24 mouse cellular contexts compared by ENCODE assay signal in genomic region chr7:19411783-19412182, GRCm38 (mm10). TPM values are rescaled to one million over a fixed set of nuclear protein-coding genes. Genes with fewer than 3 reads are reported as not detected.
DNase-seq lines count a peak whose midpoint lies in the region; ATAC-seq and TF ChIP-seq lines count a peak whose summit lies in the region.
"Had no signal": no experiment of that assay in that cellular context is flagged by ENCODE, and none has a peak within 500 bp of the region (broad histone marks: within the 10 kb centered on the region; RNA-seq: fewer than 3 reads in every experiment).

No protein-coding gene starts in this region.

- DNase-seq in adrenal gland, postnatal 14 days: peak; percentile 32
- no peak for DNase-seq in adrenal gland, adult 18-20 months (ENCODE audit: low spot score in 2 of 2)
- no peak for DNase-seq in hindbrain, embryonic 10.5 days (ENCODE audit: low spot score)
- peak; percentile 49 for DNase-seq in heart, postnatal 0 days (ENCODE audit: low spot score)
- DNase-seq in lung, postnatal 36 days: no peak
- DNase-seq: cerebellum, adult 11-12 months; cerebellum, postnatal 14 days; liver, embryonic 13.5 days; lung, embryonic 14.5 days; lung, postnatal 4 days; right cerebral cortex, postnatal 4 days had no signal

- H3K4me1 ChIP-seq in hindbrain, embryonic 12.5 days: no peaks in the 10 kb centered on the region
- H3K4me1 ChIP-seq in hindbrain, embryonic 10.5 days (replicated peaks): 0 out of 2 replicates have a peak, but pooled peaks cover 10% of the 10 kb centered on the region
- peaks cover 19% of the 10 kb centered on the region for H3K4me1 ChIP-seq in heart, postnatal 0 days (ENCODE audit: control insufficient read depth, insufficient read depth)
- H3K4me1 ChIP-seq: embryonic facial prominence, embryonic 13.5 days; liver, embryonic 13.5 days; midbrain, embryonic 10.5 days had no signal

- 85% methylated on average over 5 of the region's 5 CpGs for WGBS in hindbrain, embryonic 12.5 days
- WGBS in hindbrain, embryonic 10.5 days: 87% methylated on average over 5 of the region's 5 CpGs
- 30% methylated on average over 5 of the region's 5 CpGs for WGBS in heart, postnatal 0 days

- no peak for TF ChIP-seq EP300 in heart, postnatal 0 days (IDR thresholded peaks at IDR 0.05; ENCODE audit: low read depth)

- H3K4me3 ChIP-seq in hindbrain, embryonic 12.5 days: no peak overlapping the region
- H3K4me3 ChIP-seq in hindbrain, embryonic 10.5 days: no peak overlapping the region
- peak overlapping the region; percentile 46 for H3K4me3 ChIP-seq in heart, postnatal 0 days (ENCODE audit: low read depth, low read length)
- H3K4me3 ChIP-seq: embryonic facial prominence, embryonic 13.5 days; kidney, embryonic 15.5 days; limb, embryonic 12.5 days; liver, embryonic 13.5 days; midbrain, embryonic 10.5 days had no signal

- no peak for TF ChIP-seq CTCF in heart, postnatal 0 days (IDR thresholded peaks at IDR 0.05; ENCODE audit: low read depth)

- no peaks in the 10 kb centered on the region for H3K36me3 ChIP-seq in hindbrain, embryonic 12.5 days
- no peaks in the 10 kb centered on the region for H3K36me3 ChIP-seq in hindbrain, embryonic 10.5 days
- H3K36me3 ChIP-seq in heart, postnatal 0 days (replicated peaks; ENCODE audit: control insufficient read depth, insufficient read depth, low read length): peaks cover 5% of the 10 kb centered on the region; the same call in 1 of the 2 replicates
- H3K36me3 ChIP-seq: embryonic facial prominence, embryonic 13.5 days; kidney, embryonic 15.5 days; limb, embryonic 12.5 days; liver, embryonic 13.5 days; midbrain, embryonic 10.5 days had no signal

- no peak overlapping the region for H3K4me2 ChIP-seq in hindbrain, embryonic 12.5 days (replicated peaks)
- H3K4me2 ChIP-seq in heart, postnatal 0 days (ENCODE audit: low read depth, low read length): peak overlapping the region; percentile 58
- H3K4me2 ChIP-seq: embryonic facial prominence, embryonic 13.5 days; kidney, embryonic 15.5 days; limb, embryonic 12.5 days; liver, embryonic 13.5 days; lung, embryonic 14.5 days had no signal

- peaks cover 21% of the 10 kb centered on the region for H3K27me3 ChIP-seq in hindbrain, embryonic 12.5 days
- peaks cover 18% of the 10 kb centered on the region for H3K27me3 ChIP-seq in hindbrain, embryonic 10.5 days (ENCODE audit: insufficient read depth, poor library complexity, severe bottlenecking)
- H3K27me3 ChIP-seq in heart, postnatal 0 days (ENCODE audit: control insufficient read depth, insufficient read depth, low read length): no peaks in the 10 kb centered on the region
- H3K27me3 ChIP-seq: Patski had no signal

- no peak for ATAC-seq in hindbrain, embryonic 12.5 days (ENCODE audit: low FRiP score)
- ATAC-seq in heart, postnatal 0 days (ENCODE audit: insufficient read depth, low read depth): no peak
- no peak for ATAC-seq in erythroblast, adult 5-6 weeks (replicated peaks; ENCODE audit: low FRiP score, poor library complexity, severe bottlenecking)
- ATAC-seq: CD4-positive, CD25-positive, alpha-beta regulatory T cell, adult 4 months; forebrain, embryonic 16.5 days; hindbrain, embryonic 16.5 days; intestine, postnatal 0 days; Patski had no signal

- no peaks in the 10 kb centered on the region; the same call in 1 of the 2 replicates for H3K9me3 ChIP-seq in hindbrain, embryonic 12.5 days (replicated peaks)
- peaks cover 13% of the 10 kb centered on the region; the same call in 1 of the 2 replicates for H3K9me3 ChIP-seq in hindbrain, embryonic 10.5 days
- no peaks in the 10 kb centered on the region for H3K9me3 ChIP-seq in heart, postnatal 0 days (replicated peaks; ENCODE audit: control insufficient read depth, low read length)
- H3K9me3 ChIP-seq: kidney, embryonic 15.5 days had no signal

- 0 out of 2 replicates have a peak overlapping the region, but pooled peaks have one; percentile 2 for H3K9ac ChIP-seq in hindbrain, embryonic 12.5 days
- peak overlapping the region; percentile 60 for H3K9ac ChIP-seq in heart, postnatal 0 days (replicated peaks; ENCODE audit: low read depth, low read length)
- H3K9ac ChIP-seq: embryonic facial prominence, embryonic 13.5 days; kidney, embryonic 15.5 days; limb, embryonic 12.5 days; liver, embryonic 13.5 days; lung, embryonic 14.5 days had no signal

- H3K27ac ChIP-seq in hindbrain, embryonic 12.5 days: no peak overlapping the region
- no peak overlapping the region for H3K27ac ChIP-seq in hindbrain, embryonic 10.5 days
- peak overlapping the region; percentile 95 for H3K27ac ChIP-seq in heart, postnatal 0 days (ENCODE audit: low read depth)
- H3K27ac ChIP-seq: embryonic facial prominence, embryonic 13.5 days; kidney, embryonic 15.5 days; limb, embryonic 12.5 days; liver, embryonic 13.5 days; midbrain, embryonic 10.5 days had no signal

RNA-seq across cellular contexts. Expression of gene Ckm, which starts 7.2 kb away (rescaled TPM):
- 0.74 and 0.79 TPM in 2 replicates for total RNA-seq in adrenal gland, postnatal 14 days (2021)
- 10 to 100 TPM in 1 of 2 experiments, not detected in 1; 14.7 TPM for total RNA-seq in adrenal gland, adult 18-20 months (2021)
- 0.23 and 0.34 TPM in 2 replicates for polyA plus RNA-seq in hindbrain, embryonic 12.5 days (2016; fragmentation: Nextera tagmentation; extraction: Ambion mirVana)
- not detected in 2 replicates for polyA plus RNA-seq in hindbrain, embryonic 10.5 days (2016; fragmentation: Nextera tagmentation; extraction: Ambion mirVana)
- total RNA-seq in heart, postnatal 0 days (2014; rRNA removed; ENCODE audit: low replicate concordance): 4,715 and 5,632 TPM in 2 replicates
- 4,516 and 4,665 TPM in 2 replicates for polyA plus RNA-seq in heart, postnatal 0 days (2015; fragmentation: Nextera tagmentation; extraction: Ambion mirVana)
- total RNA-seq in erythroblast, adult 5-6 weeks (2015; ENCODE audit: low replicate concordance): not detected in 2 replicates
- not detected in 2 replicates for total RNA-seq in erythroblast, adult 5-6 weeks (2017; ENCODE audit: low replicate concordance)
- total RNA-seq: layer of hippocampus, postnatal 14 days had no signal
- polyA plus RNA-seq: CD4-positive, CD25-positive, alpha-beta regulatory T cell, adult 4 months; embryonic facial prominence, embryonic 13.5 days; midbrain, embryonic 10.5 days; Patski had no signal

RNA-seq across cellular contexts. Expression of gene Klc3, which starts 7.9 kb away (rescaled TPM):
- 1.3 and 2.7 TPM in 2 replicates for total RNA-seq in adrenal gland, postnatal 14 days (2021)
- total RNA-seq in adrenal gland, adult 18-20 months (2021): 1 to 10 TPM; 1.3 to 3.7 TPM
- 3.2 and 4.1 TPM in 2 replicates for polyA plus RNA-seq in hindbrain, embryonic 12.5 days (2016; fragmentation: Nextera tagmentation; extraction: Ambion mirVana)
- polyA plus RNA-seq in hindbrain, embryonic 10.5 days (2016; fragmentation: Nextera tagmentation; extraction: Ambion mirVana): 2.9 and 7.1 TPM in 2 replicates
- 0.31 TPM in 1 of 2 replicates, not detected in the other for total RNA-seq in heart, postnatal 0 days (2014; rRNA removed; ENCODE audit: low replicate concordance)
- 0.72 and 0.99 TPM in 2 replicates for polyA plus RNA-seq in heart, postnatal 0 days (2015; fragmentation: Nextera tagmentation; extraction: Ambion mirVana)
- not detected in 2 replicates for total RNA-seq in erythroblast, adult 5-6 weeks (2015; ENCODE audit: low replicate concordance)
- not detected in 2 replicates for total RNA-seq in erythroblast, adult 5-6 weeks (2017; ENCODE audit: low replicate concordance)
- total RNA-seq: granulocyte monocyte progenitor cell, adult 5-6 weeks had no signal

RNA-seq across cellular contexts. Expression of gene Ercc2, which starts 30.0 kb away (rescaled TPM):
- 28.2 and 30.2 TPM in 2 replicates for total RNA-seq in adrenal gland, postnatal 14 days (2021)
- total RNA-seq in adrenal gland, adult 18-20 months (2021): 10 to 100 TPM; 27.1 to 30.9 TPM
- polyA plus RNA-seq in hindbrain, embryonic 12.5 days (2016; fragmentation: Nextera tagmentation; extraction: Ambion mirVana): 21.3 and 24.6 TPM in 2 replicates
- polyA plus RNA-seq in hindbrain, embryonic 10.5 days (2016; fragmentation: Nextera tagmentation; extraction: Ambion mirVana): 29.0 and 33.9 TPM in 2 replicates
- 20.4 and 30.8 TPM in 2 replicates for total RNA-seq in heart, postnatal 0 days (2014; rRNA removed; ENCODE audit: low replicate concordance)
- polyA plus RNA-seq in heart, postnatal 0 days (2015; fragmentation: Nextera tagmentation; extraction: Ambion mirVana): 4.9 and 6.0 TPM in 2 replicates
- total RNA-seq in erythroblast, adult 5-6 weeks (2015; ENCODE audit: low replicate concordance): 1.3 and 2.7 TPM in 2 replicates
- 11.4 and 18.0 TPM in 2 replicates for total RNA-seq in erythroblast, adult 5-6 weeks (2017; ENCODE audit: low replicate concordance)

RNA-seq across cellular contexts. Expression of gene Mark4, which starts 46.8 kb away (rescaled TPM):
- total RNA-seq in adrenal gland, postnatal 14 days (2021): 45.1 and 45.2 TPM in 2 replicates
- 10 to 100 TPM; 35.9 to 54.0 TPM for total RNA-seq in adrenal gland, adult 18-20 months (2021)
- 20.0 and 21.6 TPM in 2 replicates for polyA plus RNA-seq in hindbrain, embryonic 12.5 days (2016; fragmentation: Nextera tagmentation; extraction: Ambion mirVana)
- 9.3 and 13.6 TPM in 2 replicates for polyA plus RNA-seq in hindbrain, embryonic 10.5 days (2016; fragmentation: Nextera tagmentation; extraction: Ambion mirVana)
- total RNA-seq in heart, postnatal 0 days (2014; rRNA removed; ENCODE audit: low replicate concordance): 16.0 and 26.4 TPM in 2 replicates
- polyA plus RNA-seq in heart, postnatal 0 days (2015; fragmentation: Nextera tagmentation; extraction: Ambion mirVana): 5.5 and 5.6 TPM in 2 replicates
- total RNA-seq in erythroblast, adult 5-6 weeks (2015; ENCODE audit: low replicate concordance): 1.9 and 5.2 TPM in 2 replicates
- total RNA-seq in erythroblast, adult 5-6 weeks (2017; ENCODE audit: low replicate concordance): 1.7 and 2.8 TPM in 2 replicates

RNA-seq across cellular contexts. Expression of gene Exoc3l2, which starts 51.3 kb away (rescaled TPM):
- 21.8 and 22.0 TPM in 2 replicates for total RNA-seq in adrenal gland, postnatal 14 days (2021)
- total RNA-seq in adrenal gland, adult 18-20 months (2021): 10 to 100 TPM; 31.7 to 36.8 TPM
- polyA plus RNA-seq in hindbrain, embryonic 12.5 days (2016; fragmentation: Nextera tagmentation; extraction: Ambion mirVana): 1.0 and 1.5 TPM in 2 replicates
- 0.39 and 0.80 TPM in 2 replicates for polyA plus RNA-seq in hindbrain, embryonic 10.5 days (2016; fragmentation: Nextera tagmentation; extraction: Ambion mirVana)
- total RNA-seq in heart, postnatal 0 days (2014; rRNA removed; ENCODE audit: low replicate concordance): 1.9 and 3.5 TPM in 2 replicates
- polyA plus RNA-seq in heart, postnatal 0 days (2015; fragmentation: Nextera tagmentation; extraction: Ambion mirVana): 0.49 and 0.62 TPM in 2 replicates
- not detected in 2 replicates for total RNA-seq in erythroblast, adult 5-6 weeks (2015; ENCODE audit: low replicate concordance)
- not detected in 2 replicates for total RNA-seq in erythroblast, adult 5-6 weeks (2017; ENCODE audit: low replicate concordance)
- polyA plus RNA-seq: CD4-positive, CD25-positive, alpha-beta regulatory T cell, adult 4 months; Patski had no signal

Comparison
In these comparisons a context has a peak if more than half of its experiments do, and no peak if none do; other contexts are left out.
1. DNase-seq: peak in adrenal gland, postnatal 14 days (single experiment) and heart, postnatal 0 days (single experiment); none in adrenal gland, adult 18-20 months (0 of 2), hindbrain, embryonic 10.5 days (single experiment) and lung, postnatal 36 days (single experiment).
2. RNA of gene Ckm, which starts 7.2 kb away (total RNA-seq): 4,715 to 5,632 TPM in heart, postnatal 0 days; 14.7 TPM in adrenal gland, adult 18-20 months, 0.74 to 0.79 TPM in adrenal gland, postnatal 14 days and not detected in erythroblast, adult 5-6 weeks; every median in the first group is over 100 times any median in the second.